Mouse (Mus musculus) C2C12 (cell line): ENCODE measurements around the gene Dop1a. TPM values are rescaled to one million over a fixed set of nuclear protein-coding genes. Genes with fewer than 3 reads are reported as not detected.

Source experiments
- H3K27me3 ChIP-seq: one replicate; pipeline ENCODE4 v1.6.1; 2011; ENCODE audit not compliant: control insufficient read depth, insufficient read depth, insufficient read length
- H3K36me3 ChIP-seq: one replicate; pipeline ENCODE4 v1.6.1; 2011; ENCODE audit not compliant: control insufficient read depth, insufficient read depth
- H3K4me3 ChIP-seq: one replicate; pipeline ENCODE4 v1.5.1; 2011; ENCODE audit warnings: mild to moderate bottlenecking, control low read depth; ENCODE audit not compliant: poor library complexity, insufficient read depth, severe bottlenecking
- H3K79me2 ChIP-seq: one replicate; pipeline ENCODE4 v1.6.1; 2011; ENCODE audit not compliant: control insufficient read depth, insufficient read depth
- H3K79me3 ChIP-seq: one replicate; pipeline ENCODE4 v1.6.1; 2011; ENCODE audit warnings: low read depth, control low read depth
- H3ac ChIP-seq: one replicate; pipeline ENCODE3; 2011; ENCODE audit warnings: low read depth; ENCODE audit not compliant: control insufficient read depth, insufficient read length
- CEBPB ChIP-seq: IDR thresholded peaks from one replicate; pipeline ENCODE4 v1.6.1; 2011; ENCODE audit warnings: low read depth, mild to moderate bottlenecking, control low read depth, moderate library complexity
- CTCF ChIP-seq: IDR thresholded peaks from one replicate; pipeline ENCODE4 v1.5.1; 2011; ENCODE audit not compliant: control insufficient read depth, insufficient read depth, insufficient read length
- FOSL1 ChIP-seq: IDR thresholded peaks from one replicate; pipeline ENCODE4 v1.8.0; 2011; ENCODE audit warnings: mild to moderate bottlenecking, low read length; ENCODE audit not compliant: poor library complexity, insufficient read depth, severe bottlenecking
- MAX ChIP-seq: IDR thresholded peaks from one replicate; pipeline ENCODE4 v1.6.1; 2011; ENCODE audit warnings: mild to moderate bottlenecking, control low read depth
- MYOD1 ChIP-seq: IDR thresholded peaks from one replicate; pipeline ENCODE4 v1.6.1; 2011; ENCODE audit warnings: low read depth; ENCODE audit not compliant: control insufficient read depth, insufficient read length
- MYOG ChIP-seq: IDR thresholded peaks from one replicate; pipeline ENCODE4 v1.6.1; 2011; ENCODE audit not compliant: control insufficient read depth, insufficient read length; ENCODE audit errors: extremely low read depth
- USF1 ChIP-seq: IDR thresholded peaks from one replicate; pipeline ENCODE4 v1.6.1; 2011; ENCODE audit warnings: low read depth, mild to moderate bottlenecking, control low read depth, moderate library complexity
- polyA plus RNA-seq: library from polyadenylated mRNA; unstranded; fragments of >200 nt; fragmentation: generic; extraction: Trizol; gene quantifications from one replicate; pipeline ENCODE4 v1.2.1, GENCODE M21; 2012; ENCODE audit warnings: missing spikeins

Dop1a gene
- polyA plus RNA-seq, 1 experiment = 3.0 TPM

DNA sequence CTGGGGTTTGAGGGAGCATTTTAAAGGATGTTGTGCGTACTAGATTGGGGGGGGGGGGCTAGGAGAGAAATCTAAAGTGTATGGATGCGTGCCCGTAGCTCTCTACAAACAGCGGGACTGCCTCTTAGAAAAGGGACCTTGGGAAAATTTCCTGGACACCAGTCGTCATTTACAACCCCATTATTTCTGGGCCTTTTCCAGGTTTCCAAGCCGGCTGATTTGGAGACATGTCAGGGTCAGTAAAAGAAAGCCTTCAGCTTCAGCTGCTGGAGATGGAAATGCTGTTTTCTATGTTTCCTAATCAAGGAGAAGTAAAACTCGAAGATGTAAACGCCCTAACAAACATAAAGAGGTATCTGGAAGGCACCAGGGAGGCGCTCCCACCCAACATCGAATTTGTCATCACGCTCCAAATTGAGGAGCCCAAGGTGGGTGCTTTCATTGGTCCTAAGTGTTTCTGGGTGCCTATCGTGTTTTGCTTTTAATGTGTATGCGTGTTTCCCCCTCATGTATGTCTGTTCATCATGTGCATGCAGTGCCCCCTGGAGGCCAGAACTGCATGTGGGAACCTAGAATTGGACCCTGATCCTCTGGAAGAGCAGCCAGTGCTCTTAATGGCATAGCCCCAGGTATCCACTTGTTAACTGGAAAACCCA lies 105.8 kb downstream of the Dop1a start:
- Histone ChIP-seq H3K79me2 (no peaks in the 10 kb centered on the region), H3K27me3 (no peaks in the 10 kb centered on the region), H3K36me3 (peaks cover 16% of the 10 kb centered on the region), H3K79me3 (peaks cover 5% of the 10 kb centered on the region), H3ac (no peak overlapping the region), H3K4me3 (no peak overlapping the region)
- TF ChIP-seq CTCF (peak; percentile 18), USF1 (no peak)

DNA sequence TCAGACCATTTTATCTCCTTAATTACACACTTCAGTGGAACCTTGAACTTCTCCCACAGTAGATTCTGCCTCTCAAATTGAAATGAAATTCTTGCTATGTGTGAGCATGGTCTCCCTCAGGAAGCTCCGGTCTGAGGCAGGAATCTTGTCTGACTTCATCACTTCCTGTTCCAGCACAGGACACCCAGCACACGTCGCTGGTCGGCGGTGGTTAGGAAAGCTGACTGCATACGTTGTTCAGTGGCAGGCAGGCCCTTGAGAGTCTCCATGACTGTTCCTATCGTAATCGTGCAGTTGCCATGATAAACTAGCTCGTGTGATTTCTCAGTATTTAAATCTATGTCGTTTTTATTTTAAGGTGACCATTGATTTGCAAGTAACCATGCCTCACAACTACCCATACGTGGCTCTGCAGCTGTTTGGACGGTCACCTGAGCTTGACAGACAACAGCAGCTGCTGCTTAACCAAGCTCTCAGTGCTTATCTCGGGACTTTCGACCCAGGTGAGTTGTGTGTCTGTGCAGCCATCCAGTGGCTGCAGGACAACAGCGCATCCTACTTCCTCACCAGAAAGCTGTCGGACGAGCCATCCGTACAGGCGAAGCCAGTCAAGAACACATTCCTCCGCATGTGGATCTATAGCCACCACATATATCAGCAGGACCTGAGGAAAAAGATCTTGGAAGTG lies 106.8 kb downstream of the Dop1a start:
- H3K36me3 ChIP-seq = peaks cover 15% of the 10 kb centered on the region
- TF ChIP-seq MYOD1 = peak; percentile 27
- TF ChIP-seq CTCF = no peak

DNA sequence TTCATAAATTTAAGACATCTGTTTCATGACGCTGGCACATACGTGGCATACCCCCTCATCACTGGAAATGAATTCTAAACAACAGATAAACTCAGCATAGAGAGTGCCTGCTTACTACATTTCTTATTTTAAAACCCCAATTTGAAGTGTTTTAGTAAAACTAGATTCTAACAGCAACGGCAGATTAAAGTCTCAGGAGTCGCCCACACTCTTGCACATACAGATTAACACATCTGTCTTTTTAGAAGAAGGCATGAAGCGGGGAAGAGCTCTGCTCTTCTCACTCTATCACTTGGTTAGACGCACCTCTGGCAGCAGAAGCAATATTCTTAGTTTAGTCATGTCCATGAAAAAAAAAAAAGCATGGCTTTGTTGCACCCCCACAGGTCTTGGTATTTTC lies 108.2 kb downstream of the Dop1a start:
- H3ac ChIP-seq = no peak overlapping the region
- H3K27me3 ChIP-seq = no peaks in the 10 kb centered on the region
- peaks cover 3% of the 10 kb centered on the region for H3K79me3 ChIP-seq
- no peak for TF ChIP-seq USF1
- TF ChIP-seq CTCF = no peak
- TF ChIP-seq MYOD1 = no peak
- no peak overlapping the region for H3K4me3 ChIP-seq
- H3K36me3 ChIP-seq = peaks cover 20% of the 10 kb centered on the region
- H3K79me2 ChIP-seq = no peaks in the 10 kb centered on the region

More for the DNA sequence above, 106.8 kb downstream of the Dop1a start:
- no peak overlapping the region for H3K4me3 ChIP-seq
- H3K27me3 ChIP-seq = no peaks in the 10 kb centered on the region
- H3K79me3 ChIP-seq = peaks cover 5% of the 10 kb centered on the region
- no peaks in the 10 kb centered on the region for H3K79me2 ChIP-seq
- H3ac ChIP-seq = no peak overlapping the region

DNA sequence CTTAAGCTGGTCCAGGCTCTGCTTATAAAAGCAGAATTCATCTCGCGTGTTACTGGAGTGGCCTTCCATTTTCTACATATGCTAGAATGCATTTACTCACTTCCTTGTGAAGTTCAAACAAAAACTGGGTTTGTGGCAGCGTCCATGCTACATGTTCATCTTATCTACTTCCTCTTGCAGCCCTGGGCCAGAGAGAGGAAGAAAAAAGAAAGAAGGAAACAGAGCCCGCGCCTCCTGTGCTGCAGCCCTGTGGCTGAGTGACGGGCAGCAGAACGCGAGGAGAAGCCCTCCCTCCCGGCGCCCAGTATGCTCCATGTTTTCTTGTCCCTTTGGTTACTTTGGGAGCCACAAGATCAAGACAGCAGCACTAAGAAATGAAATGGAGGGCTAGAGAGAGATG lies 112.7 kb downstream of the Dop1a start:
- TF ChIP-seq CTCF (no peak), USF1 (no peak), MYOD1 (no peak), MAX (no peak), MYOG (no peak), FOSL1 (no peak), CEBPB (no peak)
- Histone ChIP-seq H3K4me3 (no peak overlapping the region), H3K27me3 (no peaks in the 10 kb centered on the region), H3ac (no peak overlapping the region), H3K79me3 (no peaks in the 10 kb centered on the region), H3K36me3 (peaks cover 30% of the 10 kb centered on the region), H3K79me2 (no peaks in the 10 kb centered on the region)

DNA sequence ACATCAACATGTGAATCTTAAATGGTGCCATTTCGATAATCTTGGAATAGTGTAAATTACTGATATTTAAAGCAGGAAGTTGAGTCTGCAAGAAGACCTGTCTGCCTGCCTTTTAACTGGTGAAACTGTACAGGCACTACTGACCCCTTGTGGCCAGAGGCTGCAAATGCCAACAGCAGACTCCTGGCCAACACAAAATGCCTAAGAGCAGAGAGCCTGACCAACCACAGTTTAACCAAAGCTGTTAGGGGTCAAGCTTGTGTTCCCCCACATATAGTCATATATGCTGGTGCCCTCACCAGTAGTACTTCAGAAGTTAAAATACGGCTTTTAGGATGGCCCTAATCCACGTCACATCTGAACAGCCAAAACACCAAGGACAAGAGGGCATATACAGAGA lies 116.8 kb downstream of the Dop1a start:
- H3K27me3 ChIP-seq = no peaks in the 10 kb centered on the region
- H3K79me2 ChIP-seq = no peaks in the 10 kb centered on the region
- no peak for TF ChIP-seq CEBPB
- no peak for TF ChIP-seq MYOD1
- TF ChIP-seq MAX = no peak
- TF ChIP-seq CTCF = peak; percentile 50
- no peak overlapping the region for H3K4me3 ChIP-seq
- no peaks in the 10 kb centered on the region for H3K79me3 ChIP-seq
- H3ac ChIP-seq = no peak overlapping the region
- peaks cover 19% of the 10 kb centered on the region for H3K36me3 ChIP-seq

DNA sequence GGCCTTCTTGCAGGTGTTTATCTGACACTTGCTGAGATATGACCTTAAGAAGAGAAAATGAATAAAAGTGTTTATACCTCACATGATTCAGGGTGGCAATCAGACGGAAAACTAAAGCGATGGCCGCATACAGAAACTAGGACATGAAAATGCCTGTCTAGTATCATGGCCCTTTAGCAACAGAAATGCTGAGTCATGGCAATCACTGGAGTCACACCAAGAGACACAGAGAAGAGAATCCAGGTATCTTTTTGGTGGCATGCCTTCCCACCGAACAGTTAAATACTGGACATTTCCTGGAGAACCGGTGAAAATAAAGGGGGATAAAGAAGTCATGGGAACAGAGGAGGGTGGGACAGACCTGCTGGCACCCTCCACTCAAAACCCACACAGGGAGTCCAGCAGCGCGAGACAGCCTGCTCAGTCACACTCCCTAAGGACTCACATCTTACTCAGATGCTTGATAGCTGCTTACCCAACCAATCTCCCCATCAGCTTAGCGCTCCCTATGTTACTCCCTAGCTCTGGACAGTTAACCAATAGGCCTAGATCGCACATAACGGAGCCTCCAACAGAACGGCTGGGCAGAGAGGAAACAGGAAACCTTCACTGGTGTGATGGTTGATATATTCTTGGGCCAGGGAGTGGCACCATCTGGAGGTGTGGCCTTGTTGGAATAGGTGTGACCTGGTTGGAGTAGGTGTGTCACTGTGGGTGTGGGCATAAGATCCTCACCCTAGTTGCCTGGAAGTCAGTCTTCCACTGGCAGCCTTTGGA lies 120.3 kb downstream of the Dop1a start:
- H3ac ChIP-seq = no peak overlapping the region
- H3K4me3 ChIP-seq = no peak overlapping the region
- no peak for TF ChIP-seq CEBPB
- no peak for TF ChIP-seq MYOG
- TF ChIP-seq MYOD1 = no peak
- TF ChIP-seq FOSL1 = no peak
- no peak for TF ChIP-seq CTCF
- no peak for TF ChIP-seq USF1
- no peak for TF ChIP-seq MAX
- H3K79me3 ChIP-seq = no peaks in the 10 kb centered on the region
- no peaks in the 10 kb centered on the region for H3K79me2 ChIP-seq
- peaks cover 21% of the 10 kb centered on the region for H3K36me3 ChIP-seq
- H3K27me3 ChIP-seq = no peaks in the 10 kb centered on the region
